Mouse (Mus musculus) liver, postnatal 0 days (tissue): ENCODE data around the gene 1810030O07Rik. TPM values are rescaled to one million over a fixed set of nuclear protein-coding genes. Genes with fewer than 3 reads are reported as not detected.

Experiments
- ATAC-seq: fragments of 200-750 bp; cut with Nextera tagmentation; 2 replicates; pipeline ENCODE4 v1.8.0; 2017; ENCODE audit warnings: mild to moderate bottlenecking, moderate library complexity
- DNase-seq: peaks from one replicate; pipeline ENCODE4 v3.0.0-alpha.2; 2016
- H3K27ac ChIP-seq: fragments of 300-500 bp; sonication (generic); 2 replicates; pipeline ENCODE4 v1.5.1; 2014; ENCODE audit warnings: antibody characterized with exemption, moderate library complexity, mild to moderate bottlenecking, low read depth
- H3K27me3 ChIP-seq: fragments of 300-500 bp; sonication (generic); 2 replicates; pipeline ENCODE4 v1.6.1; 2014; ENCODE audit warnings: low read length, control low read depth, mixed read lengths; ENCODE audit not compliant: insufficient read depth
- H3K36me3 ChIP-seq: fragments of 300-500 bp; sonication (generic); replicated peaks from 2 replicates; pipeline ENCODE4 v1.6.1; 2014; ENCODE audit warnings: mild to moderate bottlenecking, control low read depth, low read length, moderate library complexity, mixed read lengths; ENCODE audit not compliant: insufficient read depth
- H3K4me1 ChIP-seq: fragments of 300-500 bp; sonication (generic); 2 replicates; pipeline ENCODE4 v1.6.1; 2014; ENCODE audit warnings: antibody characterized with exemption, mild to moderate bottlenecking, control low read depth; ENCODE audit not compliant: insufficient read depth
- H3K4me2 ChIP-seq: fragments of 300-500 bp; sonication (generic); 2 replicates; pipeline ENCODE4 v1.6.1; 2014; ENCODE audit warnings: low read depth, mild to moderate bottlenecking, low read length, moderate library complexity, mixed read lengths
- H3K4me3 ChIP-seq: fragments of 300-500 bp; sonication (generic); 2 replicates; pipeline ENCODE4 v1.5.1; 2014; ENCODE audit warnings: low read depth, low read length
- H3K9ac ChIP-seq: fragments of 300-500 bp; sonication (generic); replicated peaks from 2 replicates; pipeline ENCODE4 v1.6.1; 2014; ENCODE audit warnings: mild to moderate bottlenecking, moderate library complexity
- H3K9me3 ChIP-seq: fragments of 300-500 bp; sonication (generic); 2 replicates; pipeline ENCODE4 v1.6.1; 2016; ENCODE audit warnings: mild to moderate bottlenecking, control low read depth, low read length, mixed read lengths
- CTCF ChIP-seq: sonication (generic); IDR thresholded peaks from 2 replicates; pipeline ENCODE4 v1.5.1; 2016; ENCODE audit warnings: antibody characterized with exemption, low read depth
- EP300 ChIP-seq: IDR thresholded peaks from 2 replicates; pipeline ENCODE4 v1.6.1; 2016; ENCODE audit warnings: antibody characterized with exemption, low read depth, mild to moderate bottlenecking
- WGBS: fragments of 180-500 bp; shearing (Covaris S2); extraction: QIAGEN DNeasy Blood & Tissue Kit; methylation state at CpG from one replicate; pipeline ENCODE4 v1.1.7; 2014; ENCODE audit not compliant: insufficient replicate concordance; 5-methylcytosine and 5-hydroxymethylcytosine counted together
- polyA plus RNA-seq: library from polyadenylated mRNA; unstranded; fragments of >200 nt; fragmentation: Nextera tagmentation; extraction: Ambion mirVana; gene quantifications from 2 replicates; pipeline ENCODE4 v1.2.1, GENCODE M21; 2015

1810030O07Rik gene
- polyA plus RNA-seq = 7.3 and 7.5 TPM in 2 replicates

DNA sequence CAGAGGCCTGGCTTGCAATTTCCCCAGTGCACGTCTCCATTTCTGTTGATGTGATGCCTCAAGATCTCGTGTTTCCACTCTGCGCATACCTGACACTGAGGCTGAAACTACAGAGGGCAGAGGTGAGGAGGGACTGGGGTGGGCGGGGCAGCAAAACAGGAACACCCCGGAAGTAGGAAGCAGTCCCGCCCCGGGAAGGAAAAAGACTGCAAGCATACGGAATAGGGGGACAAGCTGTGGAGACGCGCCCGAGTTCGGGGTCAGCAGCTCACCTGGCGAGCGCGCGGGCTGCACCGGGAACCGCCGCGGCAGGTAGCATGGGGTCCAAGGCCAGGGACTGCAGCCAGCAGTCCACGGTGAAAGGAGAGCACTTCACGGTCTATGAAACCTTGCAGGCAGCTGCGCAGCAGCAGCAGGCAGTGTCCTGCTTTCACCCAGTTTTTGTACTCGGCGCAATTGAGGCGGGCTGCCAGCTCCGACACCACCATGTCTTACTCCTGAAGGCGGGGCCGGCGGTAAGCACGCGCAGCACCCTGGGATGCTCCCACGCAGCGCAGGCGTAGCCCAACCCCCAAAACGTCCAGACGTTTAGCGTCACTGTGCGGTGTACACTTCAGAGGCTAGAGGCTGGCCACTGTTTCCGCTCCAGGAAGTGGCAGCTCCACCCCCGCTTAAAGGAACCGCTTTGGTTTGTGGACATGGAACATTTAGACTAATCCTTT is at the start of gene 1810030O07Rik:
Gene 1810030O07Rik (minus strand): TSS at position 615 of the 722 bp plus-strand sequence.
- peaks cover 5% of the 10 kb centered on the region; the same call in 1 of the 2 replicates for H3K36me3 ChIP-seq
- H3K27me3 ChIP-seq = no peaks in the 10 kb centered on the region
- peak within 1 kb of the TSS; percentile 86 for H3K27ac ChIP-seq
- no peaks in the 10 kb centered on the region for H3K9me3 ChIP-seq
- WGBS = 9% methylated on average over 40 of the region's 42 CpGs
- peak within 1 kb of the TSS; percentile 68 for H3K4me2 ChIP-seq
- no peaks in the 10 kb centered on the region for H3K4me1 ChIP-seq
- peak within 1 kb of the TSS; percentile 56 for H3K9ac ChIP-seq
- peak within 1 kb of the TSS; percentile 60 for H3K4me3 ChIP-seq
- TF ChIP-seq CTCF (no peak), EP300 (0 out of 2 replicates have a peak, but pooled peaks have one; percentile 14)
- DNase-seq (peak; percentile 87), ATAC-seq (peak; percentile 100)

DNA sequence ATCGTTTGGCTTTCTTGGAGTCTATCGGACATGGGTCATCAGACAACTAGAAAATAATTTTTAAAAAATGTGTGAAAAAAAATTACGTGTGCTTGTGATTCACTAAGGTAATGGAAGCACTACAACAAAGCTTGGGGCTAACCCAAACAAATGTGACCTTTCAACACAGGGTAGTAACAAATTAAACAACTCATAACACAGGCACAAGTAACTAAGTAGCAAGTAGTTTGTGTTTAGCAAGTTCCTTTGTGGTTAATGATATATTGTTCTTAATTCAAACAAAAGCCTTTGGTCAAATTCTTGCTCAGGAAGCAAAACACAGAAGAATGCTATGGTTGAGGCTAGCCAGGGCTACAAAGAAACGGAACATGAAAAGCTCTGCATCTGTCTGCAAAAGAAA is 42.6 kb upstream of the 1810030O07Rik start:
- Histone ChIP-seq H3K4me3 (no peak overlapping the region), H3K36me3 (peaks cover 16% of the 10 kb centered on the region), H3K9me3 (no peaks in the 10 kb centered on the region), H3K4me2 (no peak overlapping the region), H3K27ac (no peak overlapping the region), H3K9ac (no peak overlapping the region), H3K4me1 (no peaks in the 10 kb centered on the region), H3K27me3 (no peaks in the 10 kb centered on the region)
- DNase-seq (no peak), ATAC-seq (no peak)
- TF ChIP-seq CTCF (no peak), EP300 (no peak)
- 81% methylated on average over 4 of the region's 4 CpGs for WGBS

DNA sequence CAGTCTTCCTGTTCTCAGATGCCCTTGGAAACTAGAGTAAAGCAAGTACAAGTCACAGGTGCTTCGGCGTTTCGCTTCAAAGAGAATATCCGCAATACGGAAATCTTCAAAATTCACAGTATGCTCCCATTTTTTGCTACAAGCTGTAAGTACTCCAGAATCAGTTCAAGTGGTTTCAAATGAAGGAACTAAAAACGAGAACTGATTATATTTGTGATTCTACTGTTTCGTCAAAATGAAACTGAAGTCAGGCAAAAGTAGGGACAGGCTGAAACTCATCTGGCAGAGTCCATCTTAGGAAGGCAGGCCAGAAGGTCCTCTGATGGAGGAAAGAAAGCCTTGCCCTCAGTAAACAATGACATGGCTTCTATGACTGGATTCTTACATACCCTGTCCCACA is 40.3 kb upstream of the 1810030O07Rik start:
- Histone ChIP-seq H3K27me3 (no peaks in the 10 kb centered on the region), H3K9ac (no peak overlapping the region), H3K4me1 (no peaks in the 10 kb centered on the region), H3K36me3 (peaks cover 16% of the 10 kb centered on the region), H3K27ac (no peak overlapping the region), H3K4me2 (no peak overlapping the region), H3K9me3 (no peaks in the 10 kb centered on the region), H3K4me3 (no peak overlapping the region)
- 86% methylated on average over 7 of the region's 7 CpGs for WGBS
- TF ChIP-seq CTCF = no peak
- no peak for TF ChIP-seq EP300
- ATAC-seq = no peak
- DNase-seq = no peak

DNA sequence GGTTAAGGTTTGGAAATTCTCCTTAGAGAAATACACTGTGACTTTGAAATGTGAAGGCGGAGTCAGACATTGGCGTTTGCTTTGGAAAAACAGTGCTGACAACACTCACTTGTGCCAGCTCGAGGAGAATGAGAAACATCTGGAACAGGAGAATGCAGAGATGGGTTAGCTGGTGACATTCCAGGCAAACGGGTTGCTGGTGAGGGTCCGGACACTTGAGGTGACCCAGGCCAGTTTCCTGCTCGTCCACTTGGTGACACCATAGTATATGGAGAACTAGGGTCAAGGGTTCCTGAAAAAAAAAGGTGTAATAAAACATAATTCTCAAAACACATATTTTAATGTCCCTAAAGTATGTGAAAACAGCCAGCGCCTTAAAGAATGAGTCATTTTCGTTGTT is 13.4 kb upstream of the 1810030O07Rik start:
- H3K4me3 ChIP-seq = no peak overlapping the region
- H3K9ac ChIP-seq = no peak overlapping the region
- H3K27me3 ChIP-seq = no peaks in the 10 kb centered on the region
- 81% methylated on average over 8 of the region's 8 CpGs for WGBS
- no peaks in the 10 kb centered on the region; the same call in 1 of the 2 replicates for H3K36me3 ChIP-seq
- ATAC-seq = no peak
- H3K9me3 ChIP-seq = no peaks in the 10 kb centered on the region
- TF ChIP-seq CTCF (no peak), EP300 (no peak)
- no peak overlapping the region for H3K27ac ChIP-seq
- H3K4me1 ChIP-seq = no peaks in the 10 kb centered on the region
- DNase-seq = no peak
- no peak overlapping the region for H3K4me2 ChIP-seq

DNA sequence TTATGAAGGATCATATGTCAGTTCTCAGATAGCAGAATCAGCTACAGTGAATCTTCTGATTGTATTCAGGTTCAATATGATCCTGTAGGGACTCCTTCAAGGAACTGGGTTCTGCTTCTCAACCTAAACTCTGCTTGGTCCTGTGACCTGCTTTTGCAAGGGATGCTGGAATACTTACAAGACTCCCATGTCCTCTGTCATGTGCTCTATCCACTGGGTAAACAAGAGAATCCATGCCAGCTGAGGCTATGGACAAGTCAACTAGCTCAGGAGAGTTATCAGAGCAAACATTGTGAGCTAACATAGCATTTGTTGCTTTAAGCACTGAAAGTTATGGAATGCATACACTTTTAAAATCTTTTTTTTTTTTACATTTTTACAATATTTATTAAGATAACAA is 12.6 kb upstream of the 1810030O07Rik start:
- Histone ChIP-seq H3K9ac (no peak overlapping the region), H3K4me2 (no peak overlapping the region), H3K27ac (no peak overlapping the region), H3K27me3 (no peaks in the 10 kb centered on the region), H3K4me3 (no peak overlapping the region), H3K4me1 (no peaks in the 10 kb centered on the region), H3K9me3 (no peaks in the 10 kb centered on the region), H3K36me3 (no peaks in the 10 kb centered on the region; the same call in 1 of the 2 replicates)
- DNase-seq = no peak
- ATAC-seq = no peak
- TF ChIP-seq EP300 (no peak), CTCF (no peak)

DNA sequence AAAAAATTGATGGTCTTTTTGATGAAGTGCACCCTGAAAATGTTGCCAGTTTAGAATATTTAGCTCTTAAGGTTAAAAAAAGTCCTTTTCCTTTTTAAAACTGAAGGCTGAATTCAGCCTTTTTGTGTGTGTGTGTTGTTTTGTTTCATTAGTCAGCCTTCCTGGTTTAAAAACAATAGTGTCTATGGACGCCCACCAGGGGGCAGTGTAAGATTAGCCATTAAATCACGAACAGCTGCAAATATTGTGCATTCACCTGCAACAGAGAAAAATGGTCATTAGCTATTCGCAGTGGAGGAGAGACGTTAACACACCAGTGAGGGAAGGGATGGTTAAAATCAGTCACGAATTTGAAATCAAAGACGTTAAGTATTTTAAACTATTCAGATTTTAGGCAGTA is 3.9 kb upstream of the 1810030O07Rik start:
- no peak overlapping the region for H3K27ac ChIP-seq
- TF ChIP-seq EP300 = no peak
- TF ChIP-seq CTCF = peak; percentile 77
- no peaks in the 10 kb centered on the region for H3K9me3 ChIP-seq
- no peaks in the 10 kb centered on the region; the same call in 1 of the 2 replicates for H3K36me3 ChIP-seq
- no peak overlapping the region for H3K4me3 ChIP-seq
- 27% methylated on average over 6 of the region's 6 CpGs for WGBS
- DNase-seq = peak; percentile 70
- H3K9ac ChIP-seq = no peak overlapping the region
- no peak for ATAC-seq
- no peak overlapping the region for H3K4me2 ChIP-seq
- H3K4me1 ChIP-seq = no peaks in the 10 kb centered on the region
- H3K27me3 ChIP-seq = no peaks in the 10 kb centered on the region
